Mouse (Mus musculus) hindbrain, embryonic 16.5 days (tissue): ENCODE results near the gene Sipa1l2. TPM values are rescaled to one million over a fixed set of nuclear protein-coding genes. Genes with fewer than 3 reads are reported as not detected.

Experiments used
- ATAC-seq: fragments of 200-750 bp; cut with Nextera tagmentation; 2 replicates; pipeline ENCODE4 v1.8.0; 2017; ENCODE audit warnings: moderate TSS enrichment, moderate library complexity
- H3K27ac ChIP-seq: fragments of 300-500 bp; sonication (generic); 2 replicates; pipeline ENCODE4 v1.5.1; 2014; ENCODE audit warnings: low read depth, mild to moderate bottlenecking, control low read depth, low read length, moderate library complexity
- H3K27me3 ChIP-seq: fragments of 300-500 bp; sonication (generic); replicated peaks from 2 replicates; pipeline ENCODE4 v1.6.1; 2014; ENCODE audit warnings: low read length; ENCODE audit not compliant: control insufficient read depth, insufficient read depth
- H3K36me3 ChIP-seq: fragments of 300-500 bp; sonication (generic); 2 replicates; pipeline ENCODE4 v1.6.1; 2014; ENCODE audit warnings: mild to moderate bottlenecking, low read length, moderate library complexity, mixed read lengths; ENCODE audit not compliant: control insufficient read depth, insufficient read depth
- H3K4me1 ChIP-seq: fragments of 300-500 bp; sonication (generic); 2 replicates; pipeline ENCODE4 v1.6.1; 2014; ENCODE audit warnings: low read depth, low read length; ENCODE audit not compliant: control insufficient read depth, insufficient read depth
- H3K4me2 ChIP-seq: fragments of 300-500 bp; sonication (generic); 2 replicates; pipeline ENCODE4 v1.6.1; 2014; ENCODE audit warnings: mild to moderate bottlenecking, low read length, control low read depth, moderate library complexity
- H3K4me3 ChIP-seq: fragments of 300-500 bp; sonication (generic); 2 replicates; pipeline ENCODE4 v1.5.1; 2014; ENCODE audit warnings: mild to moderate bottlenecking, low read length, control low read depth, moderate library complexity
- H3K9ac ChIP-seq: fragments of 300-500 bp; sonication (generic); 2 replicates; pipeline ENCODE4 v1.6.1; 2014; ENCODE audit warnings: low read depth, mild to moderate bottlenecking, control low read depth, low read length, moderate library complexity
- H3K9me3 ChIP-seq: fragments of 300-500 bp; sonication (generic); 2 replicates; pipeline ENCODE4 v1.6.1; 2014; ENCODE audit warnings: mild to moderate bottlenecking, low read length, moderate library complexity; ENCODE audit not compliant: control insufficient read depth
- WGBS: fragments of 180-500 bp; shearing (Covaris S2); extraction: QIAGEN DNeasy Blood & Tissue Kit; methylation state at CpG from one replicate; pipeline ENCODE4 v1.1.7; 2014; 5-methylcytosine and 5-hydroxymethylcytosine counted together
- polyA plus RNA-seq: library from polyadenylated mRNA; unstranded; fragments of >200 nt; fragmentation: Nextera tagmentation; extraction: Ambion mirVana; gene quantifications from 2 replicates; pipeline ENCODE4 v1.2.1, GENCODE M21; 2015

Gene Sipa1l2
- polyA plus RNA-seq, 1 experiment from 2014 or later: 15.9 TPM

- Histone ChIP-seq H3K27ac (no peak overlapping the region), H3K4me1 (peaks cover 5% of the 10 kb centered on the region; the same call in 1 of the 2 replicates), H3K4me3 (no peak overlapping the region), H3K36me3 (no peaks in the 10 kb centered on the region), H3K9ac (no peak overlapping the region), H3K27me3 (no peaks in the 10 kb centered on the region), H3K4me2 (no peak overlapping the region), H3K9me3 (no peaks in the 10 kb centered on the region)
- no peak for ATAC-seq
- 60% methylated on average over 4 of the region's 4 CpGs for WGBS
Measured at GRCm38 (mm10) chr8:125550567-125550966, 19.0 kb downstream of the Sipa1l2 start.

GRCm38 (mm10) chr8:125547296-125547695, 22.3 kb downstream of the Sipa1l2 start:
- Histone ChIP-seq H3K4me2 (no peak overlapping the region), H3K9ac (no peak overlapping the region), H3K4me3 (no peak overlapping the region), H3K36me3 (no peaks in the 10 kb centered on the region), H3K9me3 (no peaks in the 10 kb centered on the region), H3K27me3 (no peaks in the 10 kb centered on the region), H3K4me1 (peaks cover 9% of the 10 kb centered on the region), H3K27ac (no peak overlapping the region)
- WGBS: 83% methylated on average over 3 of the region's 3 CpGs
- no peak for ATAC-seq

DNA sequence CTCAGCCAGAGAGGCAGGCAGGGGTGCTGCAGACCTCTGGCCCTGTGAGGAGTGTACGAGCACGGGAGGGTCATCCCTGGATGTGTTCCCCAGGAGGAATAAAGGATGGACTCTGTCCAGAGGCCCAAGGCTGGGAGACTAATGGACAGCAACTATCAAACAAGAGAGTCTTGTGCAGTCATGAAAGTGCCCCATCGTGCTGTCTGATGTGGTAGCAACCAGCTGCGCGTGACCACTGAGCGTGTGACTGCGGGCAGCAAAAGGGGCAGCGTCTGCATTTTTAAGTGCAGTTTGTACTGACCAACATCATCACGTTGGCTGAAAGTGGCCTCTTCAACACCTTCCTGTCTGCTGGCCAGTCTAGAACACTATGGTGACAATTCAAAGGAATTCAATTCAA, 23.7 kb downstream of the Sipa1l2 start:
- Histone ChIP-seq H3K4me1 (peaks cover 9% of the 10 kb centered on the region), H3K27ac (no peak overlapping the region), H3K4me3 (no peak overlapping the region), H3K4me2 (no peak overlapping the region), H3K9ac (no peak overlapping the region), H3K27me3 (no peaks in the 10 kb centered on the region), H3K36me3 (no peaks in the 10 kb centered on the region), H3K9me3 (no peaks in the 10 kb centered on the region)
- ATAC-seq: no peak
- 91% methylated on average over 9 of the region's 9 CpGs for WGBS

DNA sequence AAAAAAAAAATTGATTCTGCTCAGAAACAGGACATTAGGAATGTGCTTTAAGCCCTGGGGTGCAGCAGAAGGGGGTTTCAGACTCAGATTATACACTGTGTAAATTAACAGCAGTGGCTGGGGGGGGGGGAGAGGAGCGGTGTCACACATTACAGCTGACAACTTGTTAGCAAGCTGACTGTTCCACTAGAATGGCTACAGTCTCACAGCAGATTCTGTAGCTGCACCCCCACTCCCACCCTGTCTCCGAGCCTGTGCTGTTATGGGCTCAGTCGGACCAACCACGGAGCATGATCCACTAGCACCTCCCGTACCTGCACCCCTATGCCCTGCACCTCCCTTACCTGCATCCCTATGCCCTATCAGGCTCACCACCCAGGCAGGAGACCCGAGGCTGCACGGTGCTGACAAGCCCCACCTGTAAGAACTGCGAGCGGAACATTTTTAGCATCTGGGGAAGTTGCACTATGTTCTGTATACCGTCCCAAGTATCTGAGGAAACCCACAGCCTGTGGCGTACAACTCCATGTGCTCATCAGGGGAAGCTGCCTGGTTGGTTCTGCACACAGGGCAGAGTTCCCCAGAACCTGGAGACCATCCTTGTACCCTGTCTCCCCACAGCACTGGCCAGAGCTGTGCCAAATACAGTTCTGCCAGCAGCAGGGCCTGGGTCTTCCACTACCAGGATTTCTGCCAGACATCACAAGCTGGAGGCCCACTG, 26.6 kb downstream of the Sipa1l2 start:
- 89% methylated on average over 11 of the region's 11 CpGs for WGBS
- Histone ChIP-seq H3K9ac (no peak overlapping the region), H3K9me3 (no peaks in the 10 kb centered on the region), H3K27ac (no peak overlapping the region), H3K27me3 (no peaks in the 10 kb centered on the region), H3K4me3 (no peak overlapping the region), H3K4me1 (peaks cover 6% of the 10 kb centered on the region), H3K4me2 (no peak overlapping the region), H3K36me3 (no peaks in the 10 kb centered on the region)
- 0 out of 2 replicates have a peak, but pooled peaks have one; percentile 24 for ATAC-seq

DNA sequence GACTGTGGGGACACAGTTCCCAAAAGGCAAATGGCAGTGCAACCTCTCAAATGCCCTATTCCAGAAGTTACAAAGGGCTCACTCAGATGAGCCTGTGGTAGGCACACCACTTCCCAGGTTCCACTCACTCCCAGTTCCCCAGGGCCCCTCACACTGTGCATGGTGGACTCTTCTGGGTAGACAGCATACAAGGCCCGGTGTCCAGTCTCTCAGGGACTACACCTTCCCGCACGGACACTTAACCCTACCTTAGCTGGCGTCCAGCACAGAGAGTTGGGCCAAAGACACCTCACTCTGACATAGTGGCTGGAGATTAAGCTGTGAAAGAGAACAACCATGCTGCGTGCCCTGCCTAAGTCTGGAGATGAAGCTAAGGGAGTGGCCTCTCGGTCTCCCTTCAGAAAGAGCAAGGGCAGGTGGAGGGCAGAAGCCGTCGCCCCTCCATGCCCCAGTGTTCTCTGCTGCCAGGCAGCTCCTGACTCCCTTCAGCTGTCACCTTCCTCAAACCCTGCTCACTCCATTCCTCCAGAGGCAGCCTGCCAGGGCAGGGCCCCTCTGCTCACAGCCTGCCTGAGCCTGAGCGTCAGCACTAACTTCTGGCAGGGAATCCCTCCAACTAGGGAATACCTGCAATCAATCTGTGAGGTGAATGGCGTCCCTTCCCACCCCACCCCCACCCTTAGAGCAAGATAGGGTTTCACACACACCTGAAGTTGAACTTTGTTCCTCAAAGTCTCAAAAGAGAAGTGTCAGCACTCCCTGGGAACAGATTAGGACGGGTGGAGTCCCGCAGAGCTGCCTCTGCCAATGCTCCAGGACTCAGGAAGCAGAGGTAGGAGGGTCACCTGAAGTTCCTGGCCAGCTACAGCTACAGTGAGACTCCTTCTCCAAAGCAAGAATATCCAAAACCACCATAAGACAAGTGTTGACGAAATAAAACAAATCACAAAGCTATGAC, 30.3 kb downstream of the Sipa1l2 start:
- peaks cover 2% of the 10 kb centered on the region; the same call in 1 of the 2 replicates for H3K36me3 ChIP-seq
- H3K9ac ChIP-seq: no peak overlapping the region
- no peak for ATAC-seq
- H3K9me3 ChIP-seq: no peaks in the 10 kb centered on the region
- peaks cover 6% of the 10 kb centered on the region for H3K4me1 ChIP-seq
- H3K4me2 ChIP-seq: no peak overlapping the region
- no peak overlapping the region for H3K4me3 ChIP-seq
- no peak overlapping the region for H3K27ac ChIP-seq
- H3K27me3 ChIP-seq: no peaks in the 10 kb centered on the region
- 81% methylated on average over 13 of the region's 13 CpGs for WGBS

GRCm38 (mm10) chr8:125538265-125538664, 31.3 kb downstream of the Sipa1l2 start:
- no peak for ATAC-seq
- 44% methylated on average over 6 of the region's 6 CpGs for WGBS
- Histone ChIP-seq H3K9me3 (no peaks in the 10 kb centered on the region), H3K27me3 (no peaks in the 10 kb centered on the region), H3K36me3 (peaks cover 2% of the 10 kb centered on the region; the same call in 1 of the 2 replicates), H3K9ac (no peak overlapping the region), H3K4me3 (no peak overlapping the region), H3K27ac (no peak overlapping the region), H3K4me1 (peaks cover 9% of the 10 kb centered on the region), H3K4me2 (no peak overlapping the region)

DNA sequence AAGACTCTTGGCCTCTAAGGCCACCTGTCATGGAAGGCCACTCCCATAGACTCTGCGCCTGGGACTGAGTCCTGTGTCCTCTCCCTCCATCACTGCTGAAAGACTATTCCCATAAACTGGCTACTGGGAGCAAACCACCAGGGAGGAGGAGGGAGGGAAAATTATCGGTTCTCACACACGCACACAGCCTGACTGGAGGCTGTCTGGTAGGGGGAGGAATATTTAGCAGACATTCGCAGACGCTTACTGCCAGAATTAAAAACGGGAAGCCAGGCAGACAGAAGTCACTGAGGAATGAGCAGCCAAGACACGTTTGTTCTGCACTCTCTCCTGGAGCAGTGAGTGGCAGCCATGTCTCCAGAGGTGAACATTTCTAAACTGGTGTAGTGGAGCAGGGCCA, 35.9 kb downstream of the Sipa1l2 start:
- H3K9me3 ChIP-seq: no peaks in the 10 kb centered on the region
- H3K27ac ChIP-seq: no peak overlapping the region
- H3K27me3 ChIP-seq: no peaks in the 10 kb centered on the region
- H3K4me3 ChIP-seq: no peak overlapping the region
- H3K36me3 ChIP-seq: peaks cover 2% of the 10 kb centered on the region; the same call in 1 of the 2 replicates
- H3K4me2 ChIP-seq: no peak overlapping the region
- no peak for ATAC-seq
- no peak overlapping the region for H3K9ac ChIP-seq
- WGBS: 39% methylated on average over 7 of the region's 7 CpGs
- H3K4me1 ChIP-seq: peaks cover 40% of the 10 kb centered on the region

- Histone ChIP-seq H3K4me3 (no peak overlapping the region), H3K27ac (no peak overlapping the region), H3K27me3 (no peaks in the 10 kb centered on the region), H3K9ac (no peak overlapping the region), H3K4me1 (peaks cover 43% of the 10 kb centered on the region), H3K4me2 (no peak overlapping the region), H3K9me3 (no peaks in the 10 kb centered on the region), H3K36me3 (peaks cover 2% of the 10 kb centered on the region; the same call in 1 of the 2 replicates)
- 31% methylated on average over 8 of the region's 8 CpGs for WGBS
- peak; percentile 52; the same call in 1 of the 2 replicates for ATAC-seq
Measured at GRCm38 (mm10) chr8:125532953-125533352, 36.7 kb downstream of the Sipa1l2 start.

DNA sequence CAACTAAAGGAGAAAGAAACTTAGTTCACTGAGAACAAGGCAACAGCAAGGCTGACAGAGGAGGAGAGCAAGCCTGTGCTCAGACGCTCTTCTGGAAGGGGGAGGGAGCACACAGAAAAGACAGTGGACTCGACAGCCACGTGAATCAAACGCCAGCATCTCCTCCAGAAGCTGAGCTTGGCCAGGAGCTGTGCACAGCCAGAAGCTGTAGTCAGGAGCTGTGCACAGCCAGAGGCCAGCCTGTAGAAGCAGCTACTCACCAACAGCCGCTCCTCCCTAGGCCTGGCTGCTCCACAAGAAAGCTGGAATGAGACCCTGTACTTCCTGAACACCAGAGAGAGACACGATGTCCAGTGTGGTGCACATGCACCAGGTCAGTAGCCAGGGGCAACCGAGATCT, 37.4 kb downstream of the Sipa1l2 start:
- WGBS: 27% methylated on average over 7 of the region's 7 CpGs
- Histone ChIP-seq H3K9ac (no peak overlapping the region), H3K4me1 (peaks cover 46% of the 10 kb centered on the region), H3K4me2 (no peak overlapping the region), H3K4me3 (no peak overlapping the region), H3K36me3 (no peaks in the 10 kb centered on the region), H3K27me3 (no peaks in the 10 kb centered on the region), H3K9me3 (no peaks in the 10 kb centered on the region), H3K27ac (no peak overlapping the region)
- no peak for ATAC-seq
